Mouse (Mus musculus): ENCODE data around the gene Mrps11.
A peak's percentile ranks its signal among the peaks of the same experiment; 100 is the strongest.

The Mrps11 gene

GRCm38 (mm10) chr7:78793895-78794570, 11.1 kb downstream of the Mrps11 start:
- DNase-seq (ENCODE audit: low spot score in 2 of 2), result no peak

GRCm38 (mm10) chr7:78794571-78795092, 11.7 kb downstream of the Mrps11 start:
- no peak for DNase-seq (ENCODE audit: low spot score in 2 of 2)

- DNase-seq (ENCODE audit: low spot score in 2 of 2), result peak; percentile 50 to 60
Measured at GRCm38 (mm10) chr7:78796624-78797023, 13.7 kb downstream of the Mrps11 start.

- peak; percentile 42 to 80 for DNase-seq (ENCODE audit: low spot score in 2 of 2)
Measured at GRCm38 (mm10) chr7:78797843-78798455, 15.0 kb downstream of the Mrps11 start.

GRCm38 (mm10) chr7:78799730-78800496, 17.0 kb downstream of the Mrps11 start:
- DNase-seq (ENCODE audit: low spot score in 2 of 2), result no peak

- DNase-seq (ENCODE audit: low spot score in 2 of 2), result no peak
Measured at GRCm38 (mm10) chr7:78803841-78804240, 20.9 kb downstream of the Mrps11 start.

GRCm38 (mm10) chr7:78807192-78807591, 24.3 kb downstream of the Mrps11 start:
- DNase-seq (ENCODE audit: low spot score in 2 of 2), result no peak

GRCm38 (mm10) chr7:78813791-78814190, 30.9 kb downstream of the Mrps11 start:
- DNase-seq (ENCODE audit: low spot score in 2 of 2), result no peak

GRCm38 (mm10) chr7:78814766-78815165, 31.8 kb downstream of the Mrps11 start:
- DNase-seq (ENCODE audit: low spot score in 2 of 2), result no peak

- no peak for DNase-seq (ENCODE audit: low spot score in 2 of 2)
Measured at GRCm38 (mm10) chr7:78818336-78818735, 35.4 kb downstream of the Mrps11 start.

GRCm38 (mm10) chr7:78826682-78827385, 43.9 kb downstream of the Mrps11 start:
- DNase-seq (ENCODE audit: low spot score in 2 of 2), result no peak

GRCm38 (mm10) chr7:78827749-78828362, 44.9 kb downstream of the Mrps11 start:
- DNase-seq (ENCODE audit: low spot score in 2 of 2), result no peak

- DNase-seq (ENCODE audit: low spot score in 2 of 2), result no peak
Measured at GRCm38 (mm10) chr7:78835656-78836055, 52.7 kb downstream of the Mrps11 start.

- no peak for DNase-seq (ENCODE audit: low spot score in 2 of 2)
Measured at GRCm38 (mm10) chr7:78837250-78837649, 54.3 kb downstream of the Mrps11 start.

- no peak for DNase-seq (ENCODE audit: low spot score in 2 of 2)
Measured at GRCm38 (mm10) chr7:78841601-78842000, 58.7 kb downstream of the Mrps11 start.
